Mouse (Mus musculus): ENCODE data around the gene Atf4.

Gene Atf4

GRCm38 (mm10) chr15:80279053-80279452 is 24.1 kb downstream of the Atf4 start:
- DNase-seq (ENCODE audit: low read depth in 1 of 2, low spot score in 2 of 2): no peak

GRCm38 (mm10) chr15:80280646-80281045 is 25.7 kb downstream of the Atf4 start:
- no peak for DNase-seq (ENCODE audit: low read depth in 1 of 2, low spot score in 2 of 2)

- no peak for DNase-seq (ENCODE audit: low read depth in 1 of 2, low spot score in 2 of 2)
Measured at GRCm38 (mm10) chr15:80286851-80287415, 31.9 kb downstream of the Atf4 start, which contains the start of gene Cacna1i. TSS of gene Cacna1i (plus strand) at chr15:80287238.

- DNase-seq (ENCODE audit: low read depth in 1 of 2, low spot score in 2 of 2): no peak
Measured at GRCm38 (mm10) chr15:80288036-80288435, 33.1 kb downstream of the Atf4 start.

GRCm38 (mm10) chr15:80289436-80289835 is 34.5 kb downstream of the Atf4 start:
- peak; percentile 19 to 52 for DNase-seq (ENCODE audit: low read depth in 1 of 2, low spot score in 2 of 2)

- DNase-seq (ENCODE audit: low read depth in 1 of 2, low spot score in 2 of 2): no peak
Measured at GRCm38 (mm10) chr15:80297146-80297545, 42.2 kb downstream of the Atf4 start.

GRCm38 (mm10) chr15:80303779-80304178 is 48.8 kb downstream of the Atf4 start:
- no peak for DNase-seq (ENCODE audit: low read depth in 1 of 2, low spot score in 2 of 2)

GRCm38 (mm10) chr15:80304188-80304587 is 49.2 kb downstream of the Atf4 start:
- DNase-seq (ENCODE audit: low read depth in 1 of 2, low spot score in 2 of 2): no peak

- DNase-seq (ENCODE audit: low read depth in 1 of 2, low spot score in 2 of 2): no peak
Measured at GRCm38 (mm10) chr15:80306146-80306545, 51.2 kb downstream of the Atf4 start.

Measured in monocyte, adult 2 months (primary cell).